Mouse (Mus musculus) retina, postnatal 1 day (tissue): Measurements from ENCODE around the gene Aamp.
A peak's percentile ranks its signal among the peaks of the same experiment; 100 is the strongest.

ENCODE experiments used
- DNase-seq: peaks from one replicate; pipeline ENCODE4 v3.0.0-alpha.2; 2012

Aamp gene

DNA sequence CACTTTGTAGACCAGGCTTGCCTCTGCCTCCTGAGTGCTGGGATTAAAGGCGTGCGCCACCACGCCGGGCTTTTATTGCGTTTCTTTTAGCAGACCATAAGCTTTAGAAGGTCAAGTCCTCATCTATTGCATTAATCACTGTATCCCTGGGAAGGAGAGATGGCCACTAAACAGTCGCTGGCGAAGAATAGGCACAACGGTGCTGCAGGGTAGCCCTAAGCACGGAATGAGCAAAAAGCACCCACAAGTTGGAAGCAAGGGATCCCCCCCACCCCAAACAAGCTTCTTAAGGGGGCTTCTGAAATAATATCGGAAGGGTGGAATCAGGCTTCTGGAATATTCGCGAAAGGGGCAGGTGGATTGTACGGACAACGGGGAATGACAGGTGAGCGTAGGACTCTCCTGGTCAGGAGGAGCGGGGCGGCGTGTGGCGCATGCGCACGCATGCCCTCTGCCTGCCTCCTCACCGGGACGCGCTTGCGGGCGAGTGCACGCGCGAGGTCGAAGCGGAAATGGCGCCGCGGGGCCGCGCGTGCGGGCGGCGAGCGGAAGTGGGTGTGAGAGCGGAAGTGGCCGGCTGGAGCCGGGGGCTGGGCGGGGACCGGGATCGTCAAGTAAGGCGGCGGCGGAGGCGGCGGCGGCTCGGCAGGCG, 48.5 kb downstream of the Aamp start, which contains the start of gene Arpc2:
Arpc2 (plus strand) TSS at position 147 of the 652 bp plus-strand sequence.
- peak; percentile 97 for DNase-seq

DNA sequence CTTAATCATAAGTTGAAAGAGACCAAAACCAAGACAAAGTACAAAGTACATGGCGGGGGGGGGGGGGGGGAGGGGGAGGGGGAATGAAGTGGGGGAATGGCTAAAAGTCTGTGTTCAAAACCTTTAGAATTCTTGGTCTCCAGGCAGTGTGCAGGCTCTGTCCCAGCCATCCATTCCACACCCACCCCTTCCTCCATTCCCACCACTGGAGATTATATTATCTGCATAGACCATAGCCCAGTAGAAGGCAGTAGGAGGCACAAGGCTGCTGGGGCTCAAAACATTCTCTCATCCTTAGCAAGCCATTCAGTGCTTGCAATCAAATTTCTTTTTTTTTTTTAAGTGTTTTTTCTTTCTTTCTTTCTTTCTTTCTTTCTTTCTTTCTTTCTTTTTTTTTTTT, 53.5 kb downstream of the Aamp start:
- DNase-seq: no peak

DNA sequence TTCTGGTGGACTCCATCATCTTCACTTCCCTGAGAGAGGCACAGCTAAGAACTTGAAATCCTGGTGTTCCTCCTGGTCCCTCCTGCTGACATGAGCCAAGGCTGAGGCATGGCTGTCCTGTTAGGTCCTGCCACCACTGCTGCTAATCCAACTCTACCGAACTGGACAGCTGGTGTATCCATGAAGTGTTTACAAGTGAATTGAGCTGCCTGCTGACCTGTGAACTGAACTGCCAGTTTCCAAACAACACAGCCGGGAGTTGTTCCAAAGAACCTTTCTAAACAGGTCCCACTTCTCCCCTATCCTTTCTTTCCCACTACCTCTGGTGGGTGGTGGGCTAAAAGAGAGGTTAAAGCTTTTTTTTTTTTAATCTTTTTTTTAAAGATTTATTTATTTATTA, 54.6 kb downstream of the Aamp start:
- DNase-seq: no peak
